Mouse (Mus musculus) neural tube, embryonic 15.5 days (tissue): ENCODE measurements around the gene St14. TPM values are rescaled to one million over a fixed set of nuclear protein-coding genes. Genes with fewer than 3 reads are reported as not detected.
"Not testable (repeated sequence)": the region's sequence is repeated elsewhere in the genome, so short reads cannot be mapped to it uniquely, and the experiment has no call there.

Experiments
- ATAC-seq: fragments of 200-750 bp; cut with Nextera tagmentation; 2 replicates; pipeline ENCODE4 v1.8.0; 2017; ENCODE audit warnings: mild to moderate bottlenecking, moderate TSS enrichment, moderate library complexity; ENCODE audit not compliant: low FRiP score
- H3K27ac ChIP-seq: fragments of 300-500 bp; sonication (generic); replicated peaks from 2 replicates; pipeline ENCODE4 v1.5.1; 2015; ENCODE audit warnings: mild to moderate bottlenecking, inconsistent platforms
- H3K27me3 ChIP-seq: fragments of 300-500 bp; sonication (generic); replicated peaks from 2 replicates; pipeline ENCODE4 v1.6.1; 2015; ENCODE audit warnings: inconsistent platforms
- H3K36me3 ChIP-seq: fragments of 300-500 bp; sonication (generic); 2 replicates; pipeline ENCODE4 v1.6.1; 2015; ENCODE audit warnings: inconsistent platforms
- H3K4me1 ChIP-seq: fragments of 300-500 bp; sonication (generic); 2 replicates; pipeline ENCODE4 v1.6.1; 2015; ENCODE audit warnings: inconsistent platforms
- H3K4me2 ChIP-seq: fragments of 300-500 bp; sonication (generic); 2 replicates; pipeline ENCODE4 v1.6.1; 2015; ENCODE audit warnings: inconsistent platforms, mild to moderate bottlenecking, moderate library complexity
- H3K4me3 ChIP-seq: fragments of 300-500 bp; sonication (generic); replicated peaks from 2 replicates; pipeline ENCODE4 v1.5.1; 2015; ENCODE audit warnings: mild to moderate bottlenecking, inconsistent platforms
- H3K9ac ChIP-seq: fragments of 300-500 bp; sonication (generic); replicated peaks from 2 replicates; pipeline ENCODE4 v1.6.1; 2015; ENCODE audit warnings: mild to moderate bottlenecking, inconsistent platforms
- H3K9me3 ChIP-seq: fragments of 300-500 bp; sonication (generic); replicated peaks from 2 replicates; pipeline ENCODE4 v1.6.1; 2016; ENCODE audit warnings: inconsistent platforms
- WGBS: fragments of 180-500 bp; shearing (Covaris S2); methylation state at CpG from one replicate; pipeline ENCODE4 v1.1.7; 2015; ENCODE audit warnings: mixed read lengths; 5-methylcytosine and 5-hydroxymethylcytosine counted together
- polyA plus RNA-seq: library from polyadenylated mRNA; unstranded; fragments of >200 nt; fragmentation: Nextera tagmentation; extraction: Ambion mirVana; gene quantifications from 2 replicates; pipeline ENCODE4 v1.2.1, GENCODE M21; 2015

The St14 gene
- polyA plus RNA-seq: 0.42 and 9.7 TPM in 2 replicates

DNA sequence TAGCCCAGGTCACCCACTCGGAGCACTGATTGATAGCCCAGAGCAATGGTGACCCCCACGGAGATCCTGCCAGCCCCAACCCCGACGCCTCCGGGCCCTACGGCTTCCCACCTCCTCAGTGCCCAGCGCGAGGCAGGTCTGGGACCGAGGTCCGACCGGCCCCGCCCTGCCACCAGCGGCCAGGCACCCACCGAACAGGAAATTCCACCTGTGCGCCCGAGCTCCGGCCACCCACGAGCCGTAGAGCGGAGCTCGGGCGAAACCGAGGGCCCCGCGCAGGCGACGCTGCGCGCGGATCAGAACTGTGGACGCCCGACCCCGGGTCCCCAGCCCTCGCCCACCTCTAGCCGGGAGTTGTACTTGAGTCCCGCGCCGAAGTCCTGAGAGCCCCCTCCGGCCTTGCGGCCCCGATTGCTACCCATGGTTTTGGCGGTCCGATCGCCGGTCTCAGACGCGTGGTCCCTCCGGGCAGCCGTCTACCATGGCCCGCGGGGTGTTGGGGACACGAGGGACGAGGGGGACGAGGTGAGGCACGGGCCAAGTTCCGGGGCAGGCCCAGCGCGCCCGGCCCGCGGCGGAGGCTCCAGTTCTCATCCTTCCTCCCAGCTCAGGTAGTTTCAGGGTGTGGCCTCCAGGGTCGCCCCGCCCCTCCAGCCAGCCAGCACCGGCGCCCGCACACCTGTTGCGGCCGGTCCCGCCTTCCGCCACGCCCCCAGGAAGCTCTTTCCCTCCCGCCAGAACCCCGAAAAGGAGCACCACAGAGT is at the start of gene St14:
Gene St14, minus strand, starts transcription at position 649 of the 764 bp plus-strand sequence.
- Histone ChIP-seq H3K9ac (peak within 1 kb of the TSS; percentile 30; the same call in 1 of the 2 replicates), H3K36me3 (no peaks in the 10 kb centered on the region), H3K27ac (no peak within 1 kb of the TSS), H3K4me2 (peak within 1 kb of the TSS; percentile 94), H3K27me3 (peaks cover 66% of the 10 kb centered on the region), H3K4me1 (peaks cover 20% of the 10 kb centered on the region), H3K9me3 (no peaks in the 10 kb centered on the region), H3K4me3 (peak within 1 kb of the TSS; percentile 43)
- WGBS: under 1% methylated on average over 72 of the region's 74 CpGs
- ATAC-seq: peak; percentile 48

DNA sequence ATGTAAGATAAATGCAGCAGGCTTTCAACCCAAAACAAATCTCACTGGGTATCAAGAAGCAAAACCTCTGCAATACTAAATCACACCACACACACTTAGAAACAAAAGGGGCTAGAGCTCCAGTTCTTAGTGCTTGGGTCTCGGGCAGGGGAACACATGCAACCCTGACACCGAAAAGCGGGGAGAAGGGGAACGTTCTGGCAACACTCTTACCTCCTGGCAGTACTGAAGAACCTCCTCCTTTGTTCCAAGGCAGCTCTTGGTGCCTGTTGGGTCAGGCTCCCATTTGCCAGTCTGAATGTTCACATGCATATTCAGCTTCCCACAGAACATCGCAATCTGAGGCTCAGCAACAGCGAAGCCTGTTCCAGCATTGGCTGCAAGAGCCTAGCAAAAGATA is 46.0 kb upstream of the St14 start:
- H3K4me1 ChIP-seq: peaks cover 43% of the 10 kb centered on the region
- H3K9ac ChIP-seq: no peak overlapping the region
- WGBS: 69% methylated on average over 6 of the region's 6 CpGs
- H3K27ac ChIP-seq: peak overlapping the region; percentile 30
- H3K9me3 ChIP-seq: no peaks in the 10 kb centered on the region
- no peak overlapping the region for H3K4me3 ChIP-seq
- ATAC-seq: no peak
- no peak overlapping the region for H3K4me2 ChIP-seq
- H3K36me3 ChIP-seq: peaks cover 4% of the 10 kb centered on the region
- H3K27me3 ChIP-seq: no peaks in the 10 kb centered on the region

DNA sequence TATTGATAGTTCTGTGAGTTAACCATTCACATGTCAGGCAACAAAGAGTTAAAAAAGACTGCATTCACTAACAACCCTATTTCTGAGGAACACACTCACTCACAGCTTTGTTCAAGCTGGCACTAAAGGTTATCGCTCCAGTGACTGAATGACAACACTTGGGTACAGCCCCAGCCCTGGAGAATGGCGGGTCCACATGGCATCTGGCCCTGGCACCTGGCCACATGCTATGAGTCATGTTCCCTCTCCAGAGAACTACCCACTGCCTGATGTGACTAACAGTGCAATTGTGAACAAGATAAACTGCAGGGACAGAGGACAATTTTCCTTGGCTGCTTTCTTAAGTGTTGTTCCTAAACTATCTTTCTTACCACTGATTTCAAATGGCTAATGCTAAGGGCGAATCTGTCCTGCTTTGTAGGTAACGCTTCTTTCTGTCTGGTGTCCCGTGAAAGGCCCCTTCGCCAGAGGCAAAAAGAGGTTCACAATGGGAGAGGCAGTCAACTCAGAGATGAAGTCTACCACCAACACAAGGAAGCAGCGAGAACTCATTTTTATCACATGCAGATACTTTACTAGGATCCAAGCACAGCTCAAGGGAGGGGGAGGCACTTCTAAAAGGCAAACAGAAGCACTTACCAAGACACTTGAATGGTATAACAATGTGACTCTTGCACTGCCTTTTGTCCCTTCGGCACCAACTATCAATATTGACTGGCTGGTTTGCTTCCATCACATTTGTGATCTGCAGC is 44.9 kb upstream of the St14 start:
- no peak overlapping the region for H3K9ac ChIP-seq
- no peaks in the 10 kb centered on the region for H3K27me3 ChIP-seq
- 56% methylated on average over 8 of the region's 8 CpGs for WGBS
- no peaks in the 10 kb centered on the region for H3K9me3 ChIP-seq
- H3K36me3 ChIP-seq: peaks cover 5% of the 10 kb centered on the region
- peak; percentile 74; the same call in 1 of the 2 replicates for ATAC-seq
- H3K27ac ChIP-seq: peak overlapping the region; percentile 30
- H3K4me2 ChIP-seq: no peak overlapping the region
- H3K4me1 ChIP-seq: peaks cover 33% of the 10 kb centered on the region
- H3K4me3 ChIP-seq: no peak overlapping the region

DNA sequence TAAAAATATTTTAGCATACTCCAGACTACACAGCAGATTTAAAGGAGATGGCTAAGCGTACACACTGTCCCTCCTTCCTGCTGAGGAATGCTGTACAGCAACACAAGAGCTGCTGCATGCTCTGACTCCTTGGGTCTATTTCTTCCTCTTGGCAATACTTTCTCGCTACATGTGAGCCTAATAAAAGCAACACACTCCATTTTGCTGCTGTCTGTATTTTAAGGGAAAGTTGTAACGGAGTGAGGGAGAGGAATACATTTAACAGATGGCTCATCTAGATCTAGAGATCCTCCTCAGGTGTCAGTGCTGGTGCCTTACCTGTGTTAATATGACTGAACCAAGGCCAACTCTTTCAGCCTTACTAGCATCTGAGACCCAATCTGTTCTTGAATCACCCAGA is 44.3 kb upstream of the St14 start:
- Histone ChIP-seq H3K27ac (no peak overlapping the region), H3K27me3 (no peaks in the 10 kb centered on the region), H3K4me2 (no peak overlapping the region), H3K9ac (no peak overlapping the region), H3K9me3 (no peaks in the 10 kb centered on the region), H3K4me1 (peaks cover 29% of the 10 kb centered on the region), H3K4me3 (no peak overlapping the region), H3K36me3 (peaks cover 10% of the 10 kb centered on the region)
- no peak for ATAC-seq
- 71% methylated on average over 3 of the region's 3 CpGs for WGBS

DNA sequence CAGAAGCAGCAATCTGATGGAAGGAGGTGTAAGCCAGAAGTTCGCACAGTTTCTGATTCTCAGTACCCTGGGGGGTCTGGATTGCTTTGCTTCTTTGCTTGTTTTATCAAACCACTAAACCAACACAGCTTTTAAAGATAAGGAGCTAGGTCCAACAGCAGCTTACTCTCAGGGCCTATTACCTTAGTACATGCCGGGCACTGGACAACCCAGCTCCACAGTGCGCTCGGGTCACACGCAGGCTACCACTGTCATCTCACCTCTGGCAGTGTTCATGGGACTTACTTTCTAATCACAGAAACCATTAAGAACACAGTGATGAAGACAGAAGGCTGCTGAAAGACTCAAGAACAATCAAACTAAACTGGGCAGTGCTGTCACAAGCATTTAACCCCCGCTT is 43.7 kb upstream of the St14 start:
- Histone ChIP-seq H3K4me3 (no peak overlapping the region), H3K4me2 (no peak overlapping the region), H3K27me3 (no peaks in the 10 kb centered on the region), H3K27ac (no peak overlapping the region), H3K9ac (no peak overlapping the region), H3K9me3 (no peaks in the 10 kb centered on the region), H3K36me3 (peaks cover 12% of the 10 kb centered on the region), H3K4me1 (peaks cover 29% of the 10 kb centered on the region)
- 90% methylated on average over 6 of the region's 6 CpGs for WGBS
- no peak for ATAC-seq

DNA sequence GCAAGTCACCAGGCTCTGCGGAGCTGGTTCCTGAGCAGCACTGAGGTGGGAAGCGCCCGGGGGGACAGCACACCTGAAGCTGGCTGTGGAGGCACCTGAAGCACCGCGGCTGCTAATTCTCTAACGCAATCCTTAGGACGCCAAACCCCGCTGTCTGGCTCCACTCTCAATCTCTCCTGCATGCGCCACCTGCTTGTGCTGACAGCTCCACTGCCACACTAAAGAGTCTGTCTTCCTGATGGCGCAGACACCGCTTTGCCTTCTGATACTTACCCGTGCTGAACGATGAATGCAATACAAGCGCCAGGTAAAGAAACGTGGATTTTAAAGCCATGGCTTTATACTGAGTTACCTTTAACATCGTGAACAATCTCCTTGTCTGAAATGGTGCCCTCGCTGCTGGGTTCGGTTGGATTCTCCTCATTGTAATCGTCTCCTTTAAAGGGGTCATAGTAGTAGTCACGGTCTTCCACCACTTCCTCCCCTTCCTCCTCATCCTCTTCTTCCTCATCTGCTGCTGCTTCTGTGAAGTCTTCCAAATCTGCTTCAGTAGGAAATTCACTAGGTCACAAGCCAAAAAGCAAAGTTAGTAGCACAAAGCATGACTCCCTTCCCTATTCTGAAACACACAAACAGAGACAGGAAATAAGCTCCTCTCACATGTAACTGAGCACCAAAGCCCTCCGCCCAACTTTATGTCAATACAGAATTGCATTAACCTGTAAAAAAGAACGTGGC is 36.9 kb upstream of the St14 start:
- Histone ChIP-seq H3K4me3 (no peak overlapping the region), H3K9ac (no peak overlapping the region), H3K9me3 (no peaks in the 10 kb centered on the region), H3K4me2 (no peak overlapping the region), H3K4me1 (no peaks in the 10 kb centered on the region), H3K27ac (no peak overlapping the region), H3K36me3 (peaks cover 61% of the 10 kb centered on the region), H3K27me3 (no peaks in the 10 kb centered on the region)
- no peak for ATAC-seq
- WGBS: 95% methylated on average over 22 of the region's 22 CpGs

DNA sequence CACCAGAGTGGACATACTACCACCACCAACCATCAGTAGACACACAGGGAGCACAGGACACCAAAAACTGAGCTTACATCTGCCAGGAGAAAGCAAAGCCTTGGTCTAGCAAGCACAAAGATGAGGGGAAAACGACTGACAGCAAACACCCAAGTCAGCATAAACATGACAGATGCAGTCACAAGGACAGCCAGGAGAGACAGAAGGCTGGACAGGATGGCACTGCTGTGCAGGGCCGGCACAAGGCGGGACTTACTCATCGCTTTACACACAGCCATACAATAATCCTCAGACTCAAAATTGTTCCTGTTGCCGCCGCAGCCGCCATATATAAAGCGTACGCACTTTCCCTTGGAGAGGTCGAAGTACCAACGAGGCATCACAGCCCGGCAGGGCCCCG is 35.7 kb upstream of the St14 start:
- no peak overlapping the region for H3K4me3 ChIP-seq
- no peak overlapping the region for H3K9ac ChIP-seq
- 90% methylated on average over 13 of the region's 13 CpGs for WGBS
- no peaks in the 10 kb centered on the region for H3K4me1 ChIP-seq
- no peak for ATAC-seq
- H3K4me2 ChIP-seq: no peak overlapping the region
- H3K27me3 ChIP-seq: no peaks in the 10 kb centered on the region
- peaks cover 69% of the 10 kb centered on the region for H3K36me3 ChIP-seq
- no peaks in the 10 kb centered on the region for H3K9me3 ChIP-seq
- H3K27ac ChIP-seq: no peak overlapping the region

DNA sequence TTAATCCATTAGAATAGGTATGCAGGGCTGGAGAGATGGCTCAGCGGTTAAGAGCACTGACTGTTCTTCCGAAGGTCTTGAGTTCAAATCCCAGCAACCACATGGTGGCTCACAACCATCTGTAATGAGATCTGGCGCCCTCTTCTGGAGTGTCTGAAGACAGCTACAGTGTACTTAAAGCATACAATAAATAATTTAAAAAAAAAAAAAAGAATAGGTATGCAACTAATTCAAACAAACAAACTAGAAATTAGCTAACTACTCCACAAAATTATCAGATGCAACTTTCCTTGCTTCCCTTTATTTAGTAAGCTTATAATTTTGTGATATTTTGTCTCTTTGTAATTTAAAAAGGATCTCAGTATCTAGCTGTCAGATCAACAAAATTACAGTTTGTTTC is 33.9 kb upstream of the St14 start:
- not testable (repeated sequence) for H3K4me2 ChIP-seq, H3K9me3 ChIP-seq, H3K27me3 ChIP-seq, H3K4me3 ChIP-seq, H3K4me1 ChIP-seq, H3K9ac ChIP-seq, ATAC-seq, H3K27ac ChIP-seq
- peaks cover 79% of the 10 kb centered on the region for H3K36me3 ChIP-seq
- 88% methylated on average over 3 of the region's 3 CpGs for WGBS

DNA sequence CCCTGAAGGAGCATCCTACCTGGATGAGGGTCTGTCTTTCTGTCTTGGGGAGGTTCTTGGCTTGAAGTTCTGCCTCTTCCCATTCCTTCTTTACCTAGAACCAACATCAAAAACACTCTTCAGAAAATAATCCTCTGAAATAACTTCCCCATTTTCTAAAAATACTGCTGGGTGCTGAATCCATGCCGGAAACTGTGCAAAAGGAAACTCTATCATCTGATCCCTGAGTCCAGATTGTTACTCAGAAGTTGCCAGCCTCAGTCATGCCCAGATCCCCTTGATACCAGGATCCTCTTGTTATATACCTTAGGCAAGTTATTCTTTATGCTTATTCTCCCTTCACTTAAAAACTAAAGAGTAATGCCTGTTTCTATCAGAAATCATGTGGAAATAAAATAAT is 31.7 kb upstream of the St14 start:
- Histone ChIP-seq H3K27me3 (no peaks in the 10 kb centered on the region), H3K9ac (no peak overlapping the region), H3K4me2 (no peak overlapping the region), H3K9me3 (no peaks in the 10 kb centered on the region), H3K27ac (no peak overlapping the region), H3K4me3 (no peak overlapping the region), H3K4me1 (no peaks in the 10 kb centered on the region), H3K36me3 (peaks cover 85% of the 10 kb centered on the region)
- WGBS: 97% methylated on average over 1 of the region's 1 CpGs
- ATAC-seq: no peak

DNA sequence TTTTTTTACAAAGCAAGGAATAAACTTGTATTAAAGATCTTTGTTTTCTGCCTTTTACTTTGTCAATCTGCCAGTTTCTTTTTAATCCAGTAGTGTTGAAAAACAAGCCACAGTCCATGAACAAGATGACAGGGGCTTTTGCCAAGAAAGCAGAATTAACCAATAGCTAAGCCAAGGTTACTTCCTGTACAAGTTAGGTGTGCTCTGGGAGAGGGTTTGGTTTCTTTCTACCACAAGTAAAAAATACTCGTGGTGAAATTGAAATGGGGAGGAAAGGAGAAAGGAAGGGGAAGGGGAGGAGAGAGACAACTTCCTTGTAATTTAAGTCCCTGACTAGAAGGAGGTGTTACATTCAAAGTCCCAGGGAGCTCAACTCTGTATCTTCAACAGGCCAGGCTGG is 31.3 kb upstream of the St14 start:
- Histone ChIP-seq H3K4me3 (no peak overlapping the region), H3K27ac (no peak overlapping the region), H3K4me2 (no peak overlapping the region), H3K9ac (no peak overlapping the region), H3K9me3 (no peaks in the 10 kb centered on the region), H3K27me3 (no peaks in the 10 kb centered on the region), H3K36me3 (peaks cover 85% of the 10 kb centered on the region), H3K4me1 (no peaks in the 10 kb centered on the region)
- ATAC-seq: no peak
- WGBS: 85% methylated on average over 1 of the region's 1 CpGs

DNA sequence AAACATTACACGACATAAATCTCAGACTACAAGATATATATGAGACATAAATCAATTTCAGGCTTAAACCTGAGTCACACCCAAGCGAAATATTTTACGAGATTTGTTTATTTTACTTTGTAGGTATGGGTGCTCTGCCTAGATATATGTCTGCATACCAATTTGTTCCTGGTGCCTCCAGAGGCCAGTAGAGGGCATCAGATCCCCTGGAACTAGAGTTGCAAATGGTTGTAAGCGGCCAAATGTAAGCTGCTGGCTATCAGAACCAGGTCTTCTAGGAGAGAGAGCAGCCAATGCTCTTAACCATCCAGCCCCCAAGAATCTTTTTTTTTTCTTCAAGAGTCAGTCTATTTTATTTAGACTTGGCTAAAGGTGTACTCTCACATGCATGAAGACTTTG is 28.3 kb upstream of the St14 start:
- WGBS: 84% methylated on average over 4 of the region's 4 CpGs
- no peaks in the 10 kb centered on the region for H3K4me1 ChIP-seq
- H3K4me2 ChIP-seq: no peak overlapping the region
- no peak overlapping the region for H3K4me3 ChIP-seq
- H3K36me3 ChIP-seq: peaks cover 90% of the 10 kb centered on the region
- H3K27me3 ChIP-seq: no peaks in the 10 kb centered on the region
- no peak overlapping the region for H3K9ac ChIP-seq
- H3K27ac ChIP-seq: no peak overlapping the region
- no peak for ATAC-seq
- H3K9me3 ChIP-seq: no peaks in the 10 kb centered on the region
